Mouse (Mus musculus) splenic B cell, adult 2 months (primary cell): ENCODE results near the gene Ppm1k.
A peak's percentile ranks its signal among the peaks of the same experiment; 100 is the strongest.
"Not testable (repeated sequence)": the region's sequence is repeated elsewhere in the genome, so short reads cannot be mapped to it uniquely, and the experiment has no call there.

ENCODE experiments used
- DNase-seq: peaks from one replicate; pipeline ENCODE4 v3.0.0-alpha.2; 2011; ENCODE audit warnings: low read depth, low spot score
- H3K27me3 ChIP-seq: 2 replicates; pipeline ENCODE4 v1.6.1; 2012; ENCODE audit warnings: mild to moderate bottlenecking, low read length, moderate library complexity, mixed read lengths; ENCODE audit not compliant: control insufficient read depth, poor library complexity, insufficient read depth, severe bottlenecking
- H3K36me3 ChIP-seq: 2 replicates; pipeline ENCODE4 v1.6.1; 2012; ENCODE audit warnings: mild to moderate bottlenecking, low read length, moderate library complexity, mixed read lengths; ENCODE audit not compliant: control insufficient read depth, poor library complexity, insufficient read depth, severe bottlenecking

The Ppm1k gene

DNA sequence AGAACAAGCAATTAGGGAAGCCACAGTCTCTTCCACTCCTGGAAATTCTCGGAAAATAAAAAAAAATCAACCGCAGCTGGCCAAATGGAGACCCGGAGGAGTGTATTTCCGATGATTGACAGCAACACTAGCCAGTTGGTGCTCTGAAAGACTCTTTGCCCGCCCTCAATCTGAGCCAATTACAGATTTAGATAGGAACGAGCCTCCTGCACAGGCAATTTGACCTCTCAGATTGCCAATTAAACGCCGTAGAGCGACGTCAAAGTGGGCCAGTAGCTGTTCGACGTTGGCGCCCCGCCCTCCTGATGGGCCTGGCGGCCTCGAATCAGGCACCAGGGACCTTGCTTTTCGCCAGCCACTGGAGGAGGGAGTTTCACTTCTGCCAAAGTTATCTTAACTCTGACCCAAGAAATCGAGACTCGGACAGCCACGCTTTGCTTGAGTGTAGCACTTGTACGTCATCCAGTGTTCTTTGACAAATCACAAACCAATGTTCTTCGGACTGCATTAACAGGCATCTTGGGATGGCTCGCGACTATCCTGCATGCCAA is at the start of gene Ppm1k:
Ppm1k (minus strand) TSS at position 83 of the 551 bp plus-strand sequence.
- DNase-seq, result peak; percentile 99
- H3K36me3 ChIP-seq, result no peaks in the 10 kb centered on the region

DNA sequence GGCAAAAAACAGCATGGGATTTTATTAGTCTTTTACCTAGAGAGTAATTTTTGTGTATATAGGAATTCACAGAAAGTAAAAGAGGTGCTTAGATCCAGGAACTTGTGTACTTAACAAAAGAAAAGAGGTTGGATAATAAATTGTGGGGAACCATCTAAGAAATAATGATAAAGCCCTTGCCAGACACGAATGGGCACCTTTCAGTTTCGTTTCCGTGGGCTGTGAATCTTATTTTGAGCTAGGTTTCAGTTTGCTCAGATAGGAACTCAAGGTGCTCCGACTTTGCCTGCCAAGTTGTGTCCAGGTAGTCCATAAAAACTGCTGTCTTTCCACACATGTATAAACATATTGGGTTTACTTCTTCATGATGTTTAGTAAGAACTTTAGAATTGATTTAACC is 47.1 kb upstream of the Ppm1k start:
- Histone ChIP-seq H3K27me3 (no peaks in the 10 kb centered on the region), H3K36me3 (peaks cover under 1% of the 10 kb centered on the region; the same call in 1 of the 2 replicates)
- DNase-seq, result peak; percentile 76

More for the DNA sequence above, at the start of gene Ppm1k:
- no peaks in the 10 kb centered on the region for H3K27me3 ChIP-seq

DNA sequence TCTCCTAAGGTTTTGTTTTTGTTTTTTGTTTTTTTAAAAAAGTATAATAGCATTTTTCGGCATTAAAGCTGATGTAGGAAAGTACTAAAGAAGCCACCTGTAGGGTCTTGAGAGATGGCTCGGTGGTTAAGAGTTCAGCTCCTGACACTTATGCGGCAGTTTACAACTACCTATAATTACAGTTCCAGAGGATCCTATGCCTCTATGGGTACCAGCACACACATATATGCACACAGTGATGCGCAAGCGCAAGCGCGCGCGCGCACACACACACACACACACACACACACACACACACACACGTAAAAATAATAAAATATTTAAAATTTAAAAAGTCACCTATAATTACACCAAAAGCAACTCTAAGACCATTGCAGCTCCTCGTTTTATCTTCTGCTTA is 46.3 kb upstream of the Ppm1k start:
- Histone ChIP-seq H3K36me3 (no peaks in the 10 kb centered on the region), H3K27me3 (no peaks in the 10 kb centered on the region)
- DNase-seq, result peak; percentile 34

DNA sequence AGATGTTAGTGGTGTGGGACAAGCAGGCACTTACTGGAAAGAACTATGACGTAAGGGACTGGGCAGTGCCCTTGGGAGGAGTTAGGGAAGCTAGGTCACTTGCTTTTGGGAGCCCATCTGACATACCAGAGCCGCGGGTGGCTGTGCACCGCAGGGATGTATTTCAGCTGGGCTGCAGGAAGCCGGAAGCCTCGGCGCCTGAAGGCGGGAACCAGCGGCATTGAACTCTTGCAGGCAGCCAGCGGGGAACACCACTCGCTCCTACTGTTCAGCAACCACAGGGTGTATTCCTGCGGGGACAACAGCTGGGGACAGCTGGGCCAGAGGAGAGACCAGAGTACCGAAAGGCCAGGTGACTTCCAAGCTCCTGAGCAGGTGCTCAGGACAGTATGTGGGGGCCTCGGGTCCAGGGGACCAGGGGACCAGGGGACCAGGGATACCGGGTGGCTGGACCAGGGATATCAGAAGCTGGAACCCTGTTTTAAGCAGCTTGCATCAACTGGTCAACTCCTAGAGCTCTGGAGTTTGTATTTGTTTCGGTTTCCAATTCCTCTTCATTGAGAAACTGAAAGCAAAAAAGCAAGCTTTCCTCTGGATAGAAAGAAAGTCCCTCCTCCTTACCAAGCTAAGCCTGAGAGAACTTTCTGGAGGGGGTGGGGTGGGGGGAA is 45.7 kb upstream of the Ppm1k start, which contains the start of gene Herc6:
Herc6 (plus strand) TSS at position 120 of the 668 bp plus-strand sequence.
- H3K27me3 ChIP-seq, result no peaks in the 10 kb centered on the region
- H3K36me3 ChIP-seq, result no peaks in the 10 kb centered on the region
- peak; percentile 61 for DNase-seq

DNA sequence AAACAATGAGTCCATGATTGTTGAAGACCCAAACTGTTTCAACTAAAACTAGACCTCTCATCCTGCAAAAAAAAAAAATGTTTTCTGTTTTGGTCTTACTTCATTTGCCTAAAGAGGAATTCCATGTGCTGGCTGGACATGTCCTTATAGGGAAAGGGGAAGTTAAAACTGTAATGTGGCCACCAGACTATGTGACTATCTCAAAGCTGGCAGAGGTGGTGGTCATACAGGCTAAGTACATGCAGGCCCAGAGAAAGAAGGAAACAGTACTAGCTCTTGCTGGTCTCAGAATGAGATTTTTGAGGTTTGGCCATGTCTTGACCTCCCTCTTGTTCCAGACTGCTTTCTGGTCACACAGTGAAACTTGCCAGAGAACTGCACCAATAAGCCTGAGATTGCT is 36.3 kb upstream of the Ppm1k start:
- Histone ChIP-seq H3K36me3 (no peaks in the 10 kb centered on the region), H3K27me3 (no peaks in the 10 kb centered on the region)
- DNase-seq, result no peak

DNA sequence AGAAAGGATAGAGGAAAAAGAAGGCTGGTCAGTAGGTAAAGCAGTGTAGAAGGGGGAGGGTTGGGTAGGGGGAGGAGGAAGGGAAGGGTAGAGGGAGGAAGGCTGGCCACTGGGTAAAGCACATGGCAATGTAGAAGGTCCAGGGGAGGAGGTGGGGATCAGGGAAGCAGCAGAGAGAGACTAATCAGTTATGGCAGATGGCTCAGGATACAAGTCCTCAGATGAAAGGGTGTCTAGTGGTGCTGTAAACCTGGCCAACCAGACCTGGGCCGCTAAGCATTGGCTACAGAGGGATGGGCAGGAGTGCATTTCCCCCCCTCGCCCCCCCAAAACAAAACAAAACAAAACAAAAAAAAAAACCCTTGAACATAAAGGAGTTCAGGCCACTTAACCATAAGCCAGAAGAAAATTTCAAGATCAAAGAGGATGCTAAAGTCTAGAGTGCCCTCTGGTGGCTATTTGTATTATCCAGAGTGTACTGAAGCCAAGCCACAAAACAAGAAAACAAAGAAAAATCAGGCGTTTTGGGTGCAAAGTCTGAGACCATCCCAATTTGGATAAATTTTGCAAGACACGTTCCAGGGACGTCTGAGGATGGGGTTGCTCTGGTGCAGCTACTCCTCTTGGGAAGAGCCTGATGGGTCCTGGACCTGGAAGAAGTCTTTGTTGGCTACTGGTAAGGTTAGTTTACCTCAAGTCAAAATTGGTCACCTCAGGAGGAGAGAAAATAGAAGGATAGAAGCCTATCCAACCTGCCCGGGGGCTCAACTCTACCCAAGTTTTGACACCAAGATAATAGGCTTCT is 35.1 kb upstream of the Ppm1k start:
- DNase-seq, result peak; percentile 79
- H3K27me3 ChIP-seq, result no peaks in the 10 kb centered on the region
- H3K36me3 ChIP-seq, result no peaks in the 10 kb centered on the region

DNA sequence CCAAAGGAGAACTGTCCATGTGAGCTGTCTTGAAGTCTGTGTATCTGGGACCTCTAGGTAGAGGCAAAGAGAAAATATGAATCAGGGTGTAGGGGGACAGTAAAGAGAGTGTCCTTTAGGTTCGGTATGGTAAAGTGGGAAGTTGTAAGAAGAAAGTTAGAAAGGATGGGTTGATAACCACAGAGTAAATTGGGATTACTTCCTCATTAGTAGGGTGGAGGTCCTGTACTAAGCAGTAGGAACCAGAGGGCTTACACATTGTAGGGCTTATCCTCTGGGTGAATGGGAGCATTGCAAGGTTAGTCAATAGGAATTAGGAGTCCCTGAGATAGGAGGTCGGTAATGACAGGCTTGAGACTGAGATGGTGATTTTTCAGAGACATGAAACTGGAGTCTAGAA is 32.4 kb upstream of the Ppm1k start:
- Histone ChIP-seq H3K36me3 (no peaks in the 10 kb centered on the region), H3K27me3 (no peaks in the 10 kb centered on the region)
- no peak for DNase-seq

DNA sequence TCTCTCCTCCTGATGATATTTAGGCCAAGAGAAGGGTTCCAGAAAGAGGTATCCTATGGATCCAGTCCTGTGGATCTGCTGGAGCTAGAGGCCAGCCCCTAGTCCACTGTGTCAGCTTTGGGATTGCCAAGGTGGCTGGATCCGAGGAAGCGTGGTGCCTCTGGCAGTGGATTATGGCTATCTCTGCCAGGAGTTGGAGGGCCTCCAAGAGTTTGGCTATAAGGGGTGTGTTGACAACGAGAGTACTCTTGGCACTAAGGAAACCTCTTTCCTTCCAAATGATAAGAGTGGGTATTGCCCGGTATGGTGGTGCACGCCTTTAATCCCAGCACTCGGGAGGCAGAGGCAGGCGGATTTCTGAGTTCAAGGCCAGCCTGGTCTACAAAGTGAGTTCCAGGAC is 30.2 kb upstream of the Ppm1k start:
- H3K27me3 ChIP-seq, result no peaks in the 10 kb centered on the region
- H3K36me3 ChIP-seq, result no peaks in the 10 kb centered on the region
- DNase-seq, result no peak

DNA sequence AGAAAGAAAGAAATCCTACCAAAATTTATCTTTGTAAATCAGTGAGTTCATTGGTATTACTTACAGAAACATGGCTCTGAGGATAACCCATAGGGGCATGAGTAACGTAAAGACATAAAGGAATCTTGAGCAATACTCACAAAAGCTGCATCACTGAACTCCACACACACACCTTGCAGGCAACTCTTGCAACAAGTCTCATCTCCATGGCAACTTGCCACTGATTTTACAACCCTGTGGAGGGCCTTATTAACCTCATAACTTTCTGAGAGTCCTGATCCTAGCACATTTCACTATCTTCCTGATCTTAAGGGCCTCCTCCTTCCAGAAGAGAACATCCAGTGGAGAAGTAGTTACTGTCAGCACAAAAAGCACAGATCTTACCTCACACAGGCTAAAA is 28.2 kb upstream of the Ppm1k start:
- H3K27me3 ChIP-seq, result no peaks in the 10 kb centered on the region
- no peak for DNase-seq
- no peaks in the 10 kb centered on the region for H3K36me3 ChIP-seq

DNA sequence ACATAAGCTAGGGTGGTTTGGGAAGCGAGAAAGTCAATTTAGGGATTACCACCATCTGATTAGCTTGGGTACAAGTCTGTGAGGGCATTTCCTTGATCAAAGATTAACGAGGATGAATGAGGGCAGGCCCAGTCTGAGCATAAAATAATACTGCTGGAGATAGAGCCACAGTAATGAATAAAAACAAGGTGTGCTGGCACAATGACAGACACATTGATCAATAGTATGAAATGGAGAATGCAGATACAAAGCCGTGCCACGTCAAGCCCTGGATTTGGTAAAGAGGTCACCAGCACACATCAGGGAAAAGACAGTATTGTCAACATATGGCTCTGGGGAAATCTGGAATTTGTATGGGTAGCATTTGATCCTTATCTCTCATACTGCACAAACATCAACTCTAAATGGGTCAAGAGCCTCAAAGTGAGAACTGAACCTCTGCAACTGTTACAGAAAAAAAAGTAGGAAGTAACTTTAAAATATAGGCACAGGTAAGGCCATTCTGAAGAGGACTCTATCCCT is 22.6 kb upstream of the Ppm1k start:
- no peaks in the 10 kb centered on the region for H3K36me3 ChIP-seq
- no peak for DNase-seq
- H3K27me3 ChIP-seq, result no peaks in the 10 kb centered on the region

DNA sequence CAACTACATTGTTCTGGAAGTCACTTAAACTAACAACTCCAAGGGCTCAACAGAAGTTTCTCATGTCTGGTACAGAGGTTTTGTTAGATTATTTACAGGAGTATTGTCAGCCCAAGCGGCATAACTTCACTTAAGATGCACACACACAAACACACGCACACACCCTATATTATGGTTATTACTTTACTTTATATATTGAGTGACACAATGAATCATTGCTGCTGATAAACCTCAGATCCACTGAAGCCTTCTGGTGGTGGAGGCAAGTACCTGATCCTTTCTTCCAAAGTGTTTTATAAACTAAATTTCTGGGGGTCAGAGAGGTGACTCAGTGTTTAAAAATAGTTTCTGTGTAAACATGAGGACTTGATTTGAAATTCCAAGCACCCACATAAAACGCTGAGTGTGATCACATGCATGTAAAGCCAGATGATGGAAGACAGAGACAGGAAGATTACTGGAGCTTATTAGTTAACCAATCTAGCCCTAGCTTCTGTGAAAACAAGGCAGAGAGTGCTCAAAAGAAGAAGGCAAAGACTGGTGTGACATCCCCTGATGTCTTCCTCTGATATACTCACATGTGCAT is 16.0 kb upstream of the Ppm1k start:
- no peak for DNase-seq
- Histone ChIP-seq H3K36me3 (no peaks in the 10 kb centered on the region), H3K27me3 (no peaks in the 10 kb centered on the region)

DNA sequence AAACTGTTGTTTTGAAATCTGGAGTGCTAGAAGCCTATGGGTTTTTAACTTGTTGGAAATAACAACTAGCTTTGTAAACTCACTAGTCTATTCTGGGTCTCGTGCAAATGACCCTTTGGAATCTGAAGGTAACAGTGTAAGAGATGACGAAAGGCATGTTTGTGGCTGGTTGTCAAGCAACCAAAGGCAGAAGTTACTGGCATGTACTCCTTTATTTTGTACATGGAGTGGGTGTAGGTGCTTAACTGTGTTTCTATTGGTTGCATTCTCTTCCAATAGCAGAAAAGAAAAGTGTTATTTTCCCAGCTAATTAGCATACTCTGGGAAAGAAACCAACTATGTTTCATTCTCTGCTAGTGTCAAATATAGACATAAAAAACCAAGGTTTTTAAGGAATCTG is 9.6 kb upstream of the Ppm1k start:
- no peaks in the 10 kb centered on the region for H3K36me3 ChIP-seq
- no peak for DNase-seq
- H3K27me3 ChIP-seq, result no peaks in the 10 kb centered on the region

DNA sequence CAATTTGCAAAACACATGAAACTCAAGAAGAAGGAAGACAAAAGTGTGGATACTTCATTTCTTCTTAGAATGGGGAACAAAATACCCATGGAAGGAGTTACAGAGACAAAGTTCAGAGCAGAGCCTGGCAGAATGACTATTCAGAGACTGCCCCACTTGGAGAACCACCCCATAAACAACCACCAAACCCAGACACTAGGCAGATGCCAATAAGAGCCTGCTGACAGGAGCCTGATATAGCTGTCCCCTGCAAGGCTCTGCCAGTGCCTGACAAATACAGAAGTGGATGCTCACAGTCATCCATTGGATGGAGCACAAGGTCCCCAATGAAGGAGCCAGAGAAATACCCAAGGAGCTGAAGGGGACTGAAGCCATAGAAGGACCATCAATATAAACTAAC is 8.3 kb upstream of the Ppm1k start:
- H3K36me3 ChIP-seq, H3K27me3 ChIP-seq, DNase-seq: not testable (repeated sequence)

DNA sequence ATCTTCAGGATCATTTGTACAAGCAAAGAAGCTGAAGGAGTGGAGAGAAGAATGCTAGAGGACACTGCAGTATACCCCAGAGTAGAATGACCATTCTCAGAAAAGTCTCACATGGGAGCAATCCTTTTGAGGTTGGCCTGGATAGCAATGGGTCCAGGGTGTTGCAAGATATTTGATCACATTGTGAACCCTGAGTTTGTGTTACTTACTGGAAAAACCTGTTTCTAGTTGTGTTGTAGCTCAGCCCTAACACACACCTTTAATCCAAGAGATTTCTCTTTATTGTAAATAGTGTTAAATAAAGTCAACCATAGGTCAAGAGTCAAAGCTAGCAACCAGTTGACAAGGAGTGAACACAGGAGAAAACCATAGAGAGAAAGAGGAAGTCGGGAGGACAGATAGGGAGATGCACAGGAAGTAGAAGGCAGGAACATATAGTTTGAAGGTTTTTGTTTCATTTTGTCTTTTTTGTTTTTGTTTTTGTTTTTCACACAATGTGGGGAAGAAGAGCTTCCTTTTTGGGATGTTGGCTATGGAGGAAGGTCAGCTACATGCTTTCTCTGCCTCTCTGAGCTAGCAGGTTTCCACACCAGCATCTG is 6.6 kb upstream of the Ppm1k start:
- H3K36me3 ChIP-seq, result no peaks in the 10 kb centered on the region
- no peaks in the 10 kb centered on the region for H3K27me3 ChIP-seq
- peak; percentile 32 for DNase-seq
